Mouse (Mus musculus) heart, embryonic 13.5 days (tissue): ENCODE results near the gene Slc27a5. TPM values are rescaled to one million over a fixed set of nuclear protein-coding genes. Genes with fewer than 3 reads are reported as not detected.

Experiments
- ATAC-seq: fragments of 200-750 bp; cut with Nextera tagmentation; 2 replicates; pipeline ENCODE4 v1.8.0; 2017; ENCODE audit warnings: moderate TSS enrichment; ENCODE audit not compliant: insufficient number of reproducible peaks, low FRiP score, low TSS enrichment; ENCODE audit errors: extremely low read depth
- H3K27ac ChIP-seq: fragments of 300-500 bp; sonication (generic); replicated peaks from 2 replicates; pipeline ENCODE4 v1.5.1; 2015; ENCODE audit warnings: moderate library complexity, mild to moderate bottlenecking, inconsistent platforms
- H3K27me3 ChIP-seq: fragments of 300-500 bp; sonication (generic); replicated peaks from 2 replicates; pipeline ENCODE4 v1.6.1; 2015; ENCODE audit warnings: mild to moderate bottlenecking, inconsistent platforms
- H3K36me3 ChIP-seq: fragments of 300-500 bp; sonication (generic); 2 replicates; pipeline ENCODE4 v1.6.1; 2015; ENCODE audit warnings: mild to moderate bottlenecking, inconsistent platforms
- H3K4me1 ChIP-seq: fragments of 300-500 bp; sonication (generic); 2 replicates; pipeline ENCODE4 v1.6.1; 2015; ENCODE audit warnings: inconsistent platforms
- H3K4me2 ChIP-seq: fragments of 300-500 bp; sonication (generic); 2 replicates; pipeline ENCODE4 v1.6.1; 2015; ENCODE audit warnings: inconsistent platforms, mild to moderate bottlenecking, moderate library complexity
- H3K4me3 ChIP-seq: fragments of 300-500 bp; sonication (generic); 2 replicates; pipeline ENCODE4 v1.5.1; 2015; ENCODE audit warnings: moderate library complexity, mild to moderate bottlenecking, inconsistent platforms
- H3K9ac ChIP-seq: fragments of 300-500 bp; sonication (generic); 2 replicates; pipeline ENCODE4 v1.6.1; 2015; ENCODE audit warnings: inconsistent platforms, mild to moderate bottlenecking, moderate library complexity
- H3K9me3 ChIP-seq: fragments of 300-500 bp; sonication (generic); 2 replicates; pipeline ENCODE4 v1.6.1; 2016; ENCODE audit warnings: inconsistent platforms
- WGBS: fragments of 180-500 bp; shearing (Covaris S2); methylation state at CpG from one replicate; pipeline ENCODE4 v1.1.7; 2015; ENCODE audit warnings: mixed read lengths; 5-methylcytosine and 5-hydroxymethylcytosine counted together
- polyA plus RNA-seq: library from polyadenylated mRNA; unstranded; fragments of >200 nt; fragmentation: Nextera tagmentation; extraction: Ambion mirVana; gene quantifications from 2 replicates; pipeline ENCODE4 v1.2.1, GENCODE M21; 2015

Slc27a5 gene
- polyA plus RNA-seq, 1 experiment from 2014 or later, result 0.11 TPM

GRCm38 (mm10) chr7:12954896-12955295, 43.1 kb downstream of the Slc27a5 start:
- ATAC-seq, result no peak

GRCm38 (mm10) chr7:12949872-12950229, 48.1 kb downstream of the Slc27a5 start:
- peak; percentile 29; the same call in 1 of the 2 replicates for ATAC-seq
- Histone ChIP-seq H3K27me3 (no peaks in the 10 kb centered on the region), H3K4me1 (peaks cover 16% of the 10 kb centered on the region), H3K9ac (peak overlapping the region; percentile 79), H3K9me3 (no peaks in the 10 kb centered on the region), H3K36me3 (no peaks in the 10 kb centered on the region), H3K4me3 (peak overlapping the region; percentile 59), H3K27ac (peak overlapping the region; percentile 79), H3K4me2 (peak overlapping the region; percentile 89)
- 5% methylated on average over 16 of the region's 16 CpGs for WGBS

More at GRCm38 (mm10) chr7:12954896-12955295, 43.1 kb downstream of the Slc27a5 start:
- no peaks in the 10 kb centered on the region for H3K36me3 ChIP-seq
- WGBS, result 43% methylated on average over 3 of the region's 3 CpGs
- H3K4me2 ChIP-seq, result no peak overlapping the region
- no peaks in the 10 kb centered on the region for H3K27me3 ChIP-seq
- H3K27ac ChIP-seq, result no peak overlapping the region
- H3K9me3 ChIP-seq, result no peaks in the 10 kb centered on the region
- H3K4me3 ChIP-seq, result no peak overlapping the region
- H3K9ac ChIP-seq, result no peak overlapping the region
- peaks cover 9% of the 10 kb centered on the region for H3K4me1 ChIP-seq

- Histone ChIP-seq H3K36me3 (no peaks in the 10 kb centered on the region), H3K4me2 (peak overlapping the region; percentile 89), H3K9ac (peak overlapping the region; percentile 79), H3K4me3 (peak overlapping the region; percentile 59), H3K27me3 (no peaks in the 10 kb centered on the region), H3K27ac (peak overlapping the region; percentile 79), H3K9me3 (no peaks in the 10 kb centered on the region), H3K4me1 (peaks cover 16% of the 10 kb centered on the region)
- WGBS, result 9% methylated on average over 35 of the region's 35 CpGs
- peak; percentile 88 for ATAC-seq
These were observed 48.7 kb downstream of the Slc27a5 start for GRCm38 (mm10) chr7:12949032-12949871.

GRCm38 (mm10) chr7:12943488-12943887, 54.5 kb downstream of the Slc27a5 start:
- Histone ChIP-seq H3K9me3 (no peaks in the 10 kb centered on the region), H3K4me3 (no peak overlapping the region), H3K27ac (no peak overlapping the region), H3K4me2 (no peak overlapping the region), H3K36me3 (no peaks in the 10 kb centered on the region), H3K9ac (no peak overlapping the region), H3K4me1 (no peaks in the 10 kb centered on the region), H3K27me3 (no peaks in the 10 kb centered on the region)
- ATAC-seq, result no peak

- H3K27me3 ChIP-seq, result no peaks in the 10 kb centered on the region
- no peaks in the 10 kb centered on the region for H3K36me3 ChIP-seq
- H3K4me3 ChIP-seq, result no peak overlapping the region
- no peak overlapping the region for H3K4me2 ChIP-seq
- WGBS, result 80% methylated on average over 4 of the region's 4 CpGs
- no peaks in the 10 kb centered on the region for H3K4me1 ChIP-seq
- no peak overlapping the region for H3K27ac ChIP-seq
- no peak overlapping the region for H3K9ac ChIP-seq
- no peak for ATAC-seq
- no peaks in the 10 kb centered on the region for H3K9me3 ChIP-seq
These were observed 57.4 kb downstream of the Slc27a5 start for GRCm38 (mm10) chr7:12940599-12940998.

Other genes starting within 250 kb of the Slc27a5 start
- 6.5 and 8.2 TPM in 2 replicates for gene Zscan18, start 194.6 kb downstream of the Slc27a5 start, polyA plus RNA-seq
- 10.2 and 11.6 TPM in 2 replicates for gene Zfp329, start 179.3 kb downstream of the Slc27a5 start, polyA plus RNA-seq
- 19.0 and 21.0 TPM in 2 replicates for gene Zfp110, start 163.4 kb downstream of the Slc27a5 start, polyA plus RNA-seq
- 2.3 and 3.2 TPM in 2 replicates for gene Zfp128, start 117.0 kb downstream of the Slc27a5 start, polyA plus RNA-seq
- gene Zscan22, start 100.4 kb downstream of the Slc27a5 start, polyA plus RNA-seq, result 10.4 and 11.1 TPM in 2 replicates
- 564 and 647 TPM in 2 replicates for gene Rps5, start 75.9 kb downstream of the Slc27a5 start, polyA plus RNA-seq
- 0.63 and 0.70 TPM in 2 replicates for gene Rnf225, start 70.8 kb downstream of the Slc27a5 start, polyA plus RNA-seq
- 5.9 and 6.0 TPM in 2 replicates for gene Zfp324, start 32.4 kb downstream of the Slc27a5 start, polyA plus RNA-seq
- 5.4 and 6.1 TPM in 2 replicates for gene Zfp446, start 20.3 kb downstream of the Slc27a5 start, polyA plus RNA-seq
- gene Trim28, start 922 bp upstream of the Slc27a5 start, polyA plus RNA-seq, result 155 and 165 TPM in 2 replicates
- 15.1 and 16.9 TPM in 2 replicates for gene Zbtb45, start 11.8 kb upstream of the Slc27a5 start, polyA plus RNA-seq
- gene Chmp2a, start 36.6 kb upstream of the Slc27a5 start, polyA plus RNA-seq, result 126 and 138 TPM in 2 replicates
- gene Ube2m, start 40.1 kb upstream of the Slc27a5 start, polyA plus RNA-seq, result 82.3 and 93.6 TPM in 2 replicates
- gene Mzf1, start 56.6 kb upstream of the Slc27a5 start, polyA plus RNA-seq, result 1.7 and 1.9 TPM in 2 replicates
- not detected in 2 replicates for gene Vmn1r85, start 97.0 kb upstream of the Slc27a5 start, polyA plus RNA-seq
- not detected in 2 replicates for gene Vmn1r86, start 121.7 kb upstream of the Slc27a5 start, polyA plus RNA-seq
- gene Vmn1r87, start 142.0 kb upstream of the Slc27a5 start, polyA plus RNA-seq, result not detected in 2 replicates
- not detected in 2 replicates for gene Vmn1r88, start 161.4 kb upstream of the Slc27a5 start, polyA plus RNA-seq
- gene Vmn1r89, start 214.8 kb upstream of the Slc27a5 start, polyA plus RNA-seq, result not detected in 2 replicates